Mouse (Mus musculus) spleen, postnatal 10 days (tissue): ENCODE results near the gene Pias4.
A peak's percentile ranks its signal among the peaks of the same experiment; 100 is the strongest.

Experiments used
- DNase-seq, 2 experiments: peaks; one replicate each; pipeline ENCODE4 v3.0.0; 2021 to 2022; ENCODE audit warnings: low spot score in 2 of 2

Pias4 gene

DNA sequence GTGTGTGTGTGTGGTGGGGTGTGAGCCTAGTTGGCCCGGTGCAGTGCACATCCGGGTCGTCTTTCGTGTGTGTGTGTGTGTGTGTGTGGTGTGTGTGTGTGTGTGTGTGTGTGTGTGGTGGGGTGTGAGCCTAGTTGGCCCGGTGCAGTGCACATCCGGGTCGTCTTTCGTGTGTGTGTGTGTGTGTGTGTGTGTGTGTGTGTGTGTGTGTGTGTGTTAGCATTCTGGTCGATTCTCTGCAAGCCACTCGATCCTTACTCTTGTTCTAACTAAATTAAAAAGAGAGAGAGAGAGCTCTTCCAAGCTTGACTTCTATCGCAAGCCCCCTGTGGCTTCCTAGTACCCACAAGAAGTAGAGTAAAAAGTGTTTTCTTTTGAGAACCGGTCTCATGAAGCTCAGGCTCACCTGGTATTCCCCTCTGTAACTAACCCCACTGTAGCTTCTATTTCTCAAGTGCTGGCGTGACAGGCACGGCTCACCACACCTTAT is 1.7 kb upstream of the Pias4 start:
- peak in 1 of 2 experiments; percentile 53 for DNase-seq

DNA sequence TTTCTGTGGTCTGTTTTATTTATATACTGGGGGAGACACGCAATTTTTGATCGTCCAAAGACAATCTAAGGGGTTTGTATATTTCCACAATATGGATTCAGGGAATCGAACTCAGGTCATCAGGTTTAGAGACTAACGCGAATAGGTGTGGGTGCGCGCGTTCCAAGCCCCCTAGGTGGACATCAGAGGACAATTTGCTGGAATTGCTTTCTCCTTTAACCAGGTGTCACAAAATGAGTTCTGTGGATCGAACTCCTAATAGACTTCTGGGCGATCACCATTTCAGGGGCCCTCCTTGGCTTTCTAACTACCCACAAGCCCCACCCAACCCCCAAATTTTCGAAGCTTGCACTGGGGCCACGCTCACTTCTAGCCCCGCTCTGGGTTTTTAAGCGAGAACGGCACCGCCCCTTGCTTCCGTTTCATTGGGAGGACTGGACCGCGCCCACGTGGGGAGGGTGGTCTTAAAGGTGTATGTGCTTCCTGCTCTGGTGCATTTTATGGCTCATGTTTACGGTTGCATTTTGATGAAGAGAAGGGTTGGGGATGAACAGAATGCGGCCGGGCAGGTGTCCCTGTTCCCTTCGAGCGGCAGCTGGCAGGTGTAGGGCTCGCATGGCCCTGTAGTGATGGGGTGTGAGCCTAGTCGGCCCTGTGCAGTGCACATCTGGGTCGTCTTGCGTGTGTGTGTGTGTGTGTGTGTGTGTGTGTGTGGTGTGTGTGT is 960 bp upstream of the Pias4 start:
- DNase-seq: peak; percentile 79 to 92

DNA sequence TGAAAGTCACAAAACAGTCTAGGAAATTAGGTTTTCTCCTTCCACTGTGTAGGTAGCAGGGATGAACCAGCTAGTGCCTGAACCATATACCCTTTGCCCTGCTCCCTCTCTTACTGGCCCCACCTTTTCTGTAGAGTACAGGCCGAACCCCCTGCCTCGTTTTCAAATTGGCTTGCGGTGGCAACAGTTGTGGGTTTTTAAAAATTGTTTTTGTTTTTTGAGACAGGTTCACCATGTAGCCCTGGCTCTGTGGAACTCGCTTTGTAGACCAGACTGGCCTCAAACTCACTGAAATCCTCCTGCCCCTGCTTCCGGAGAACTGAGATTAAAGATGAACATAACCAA is 336 bp upstream of the Pias4 start:
- DNase-seq: no peak

GRCm38 (mm10) chr10:81165118-81165517 is 2.6 kb downstream of the Pias4 start:
- no peak for DNase-seq

DNA sequence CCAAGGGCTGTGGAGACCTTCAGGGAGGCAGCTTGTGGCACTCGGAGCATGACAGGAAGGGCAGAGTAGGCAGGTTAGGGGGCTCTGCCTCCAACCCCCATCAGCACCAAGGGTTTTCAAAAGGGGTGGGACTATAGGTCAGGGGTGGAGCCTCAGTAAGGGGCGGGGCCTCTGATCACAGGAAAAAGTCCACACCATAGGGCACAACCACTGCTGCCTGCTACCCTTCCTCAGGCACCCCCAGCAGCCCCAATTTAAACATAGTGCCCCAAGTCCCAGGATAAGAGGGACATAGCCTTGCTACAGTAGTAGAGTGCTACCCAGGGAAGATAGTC is 5.4 kb downstream of the Pias4 start:
- DNase-seq: peak in 1 of 2 experiments; percentile 74

GRCm38 (mm10) chr10:81161602-81162317 is 6.0 kb downstream of the Pias4 start:
- DNase-seq: peak in 1 of 2 experiments; percentile 88

- no peak for DNase-seq
These were observed 13.0 kb downstream of the Pias4 start for GRCm38 (mm10) chr10:81154736-81155135.

GRCm38 (mm10) chr10:81154313-81154712 is 13.4 kb downstream of the Pias4 start:
- DNase-seq: no peak

DNA sequence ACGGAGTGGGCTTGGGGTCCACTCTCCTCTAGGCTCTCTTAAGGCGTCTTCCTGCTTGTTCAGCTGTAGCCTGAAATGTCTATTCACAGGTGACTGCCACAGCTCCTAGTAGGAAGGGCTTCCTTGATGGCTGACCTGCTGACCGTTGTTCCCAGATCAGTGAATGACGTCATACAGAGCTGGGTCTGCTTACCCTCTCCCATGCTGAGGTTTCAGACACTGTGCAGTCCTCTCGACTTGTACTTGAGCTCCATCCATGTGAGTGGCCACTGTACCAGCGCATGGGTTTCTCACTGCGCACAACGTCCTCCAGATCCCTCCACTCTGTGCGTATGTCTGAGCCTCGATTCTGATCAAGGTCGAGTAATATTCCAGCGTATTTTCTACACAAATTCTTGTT is 15.1 kb downstream of the Pias4 start:
- DNase-seq: no peak

DNA sequence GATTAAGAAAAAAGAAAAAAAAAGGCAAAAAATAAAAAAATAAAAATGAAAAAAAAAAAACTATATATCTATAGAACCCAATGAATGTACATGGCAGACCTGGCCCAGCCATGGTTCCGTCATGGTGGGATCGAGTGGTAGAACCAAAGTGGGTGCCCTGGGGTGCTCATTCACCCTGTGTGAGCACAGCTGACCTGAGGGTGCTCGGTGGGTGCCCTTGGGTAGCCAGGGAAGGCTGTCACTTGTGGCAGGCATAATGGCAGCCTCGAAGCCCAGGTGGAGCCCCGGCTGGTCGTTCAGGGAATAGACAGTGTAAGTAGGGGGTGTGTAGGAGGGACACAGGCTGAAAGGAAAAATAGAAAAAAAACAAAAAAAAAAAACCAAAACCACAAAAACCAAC is 16.5 kb downstream of the Pias4 start:
- no peak for DNase-seq

- no peak for DNase-seq
These were observed 21.4 kb downstream of the Pias4 start for GRCm38 (mm10) chr10:81146296-81146695.

GRCm38 (mm10) chr10:81145778-81146177 is 21.9 kb downstream of the Pias4 start:
- no peak for DNase-seq

DNA sequence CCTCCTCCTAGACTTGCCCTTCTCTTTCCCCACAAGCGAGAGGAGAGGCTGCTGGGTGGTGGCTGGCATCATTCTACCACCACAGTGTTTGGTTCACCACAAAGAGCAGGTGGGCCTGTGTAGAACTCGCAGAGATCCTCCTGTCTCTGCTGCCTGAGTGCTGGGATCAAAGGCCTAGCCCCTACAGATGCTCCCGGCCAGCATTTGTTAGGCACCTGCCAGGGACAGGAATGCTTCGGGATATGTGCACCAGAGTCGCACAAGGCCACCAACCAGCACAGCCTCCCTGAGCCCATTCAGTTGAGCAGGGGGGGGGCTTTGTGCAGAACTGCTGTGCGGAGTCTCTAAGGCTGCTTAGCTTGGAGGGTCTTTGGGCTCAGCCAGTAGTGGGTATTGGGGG is 22.4 kb downstream of the Pias4 start:
- no peak for DNase-seq

- DNase-seq: no peak
These were observed 23.1 kb downstream of the Pias4 start for GRCm38 (mm10) chr10:81144667-81145066.

DNA sequence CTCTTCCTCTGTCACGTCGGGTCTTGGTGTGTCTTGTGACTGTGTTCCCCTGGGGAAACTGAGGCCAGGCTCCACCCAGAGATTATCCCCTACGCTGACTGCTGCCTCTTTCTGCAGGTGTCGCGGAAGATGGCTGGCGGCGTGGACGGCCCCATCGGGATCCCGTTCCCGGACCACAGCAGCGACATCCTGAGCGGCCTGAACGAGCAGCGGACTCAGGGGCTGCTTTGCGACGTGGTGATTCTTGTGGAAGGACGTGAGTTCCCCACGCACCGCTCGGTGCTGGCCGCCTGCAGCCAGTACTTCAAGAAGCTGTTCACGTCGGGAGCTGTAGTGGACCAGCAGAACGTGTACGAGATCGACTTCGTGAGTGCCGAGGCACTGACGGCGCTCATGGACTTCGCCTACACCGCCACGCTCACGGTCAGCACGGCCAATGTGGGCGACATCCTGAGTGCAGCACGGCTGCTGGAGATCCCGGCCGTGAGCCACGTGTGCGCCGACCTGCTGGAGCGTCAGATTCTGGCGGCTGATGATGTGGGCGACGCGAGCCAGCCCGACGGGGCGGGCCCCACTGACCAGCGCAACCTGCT is 23.8 kb downstream of the Pias4 start:
- no peak for DNase-seq

- peak in 1 of 2 experiments; percentile 30 for DNase-seq
These were observed 24.5 kb downstream of the Pias4 start for GRCm38 (mm10) chr10:81143157-81143633.

DNA sequence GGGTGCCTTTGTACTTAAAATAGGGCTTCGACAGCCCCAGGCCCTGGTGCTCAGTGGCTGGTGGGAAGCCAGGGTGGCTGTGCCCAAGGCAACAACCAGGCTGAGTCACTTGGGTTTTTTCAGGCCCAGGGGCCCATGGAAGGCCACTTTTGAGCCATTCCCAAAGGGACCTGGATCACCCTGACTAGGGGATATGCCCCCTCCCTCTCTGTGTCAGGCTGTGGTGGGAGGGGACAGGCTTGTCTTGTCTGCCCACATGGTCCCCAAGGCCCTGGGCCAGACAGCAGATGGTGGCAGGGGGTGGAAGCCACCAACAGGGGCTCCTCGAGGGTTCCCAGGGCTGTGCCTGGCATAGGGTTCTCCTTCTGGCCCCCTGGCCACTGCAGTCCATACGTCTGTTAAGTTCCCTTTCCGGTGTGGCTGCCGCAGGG is 25.2 kb downstream of the Pias4 start:
- DNase-seq: no peak

- no peak for DNase-seq
These were observed 26.1 kb downstream of the Pias4 start for GRCm38 (mm10) chr10:81141455-81142210.

DNA sequence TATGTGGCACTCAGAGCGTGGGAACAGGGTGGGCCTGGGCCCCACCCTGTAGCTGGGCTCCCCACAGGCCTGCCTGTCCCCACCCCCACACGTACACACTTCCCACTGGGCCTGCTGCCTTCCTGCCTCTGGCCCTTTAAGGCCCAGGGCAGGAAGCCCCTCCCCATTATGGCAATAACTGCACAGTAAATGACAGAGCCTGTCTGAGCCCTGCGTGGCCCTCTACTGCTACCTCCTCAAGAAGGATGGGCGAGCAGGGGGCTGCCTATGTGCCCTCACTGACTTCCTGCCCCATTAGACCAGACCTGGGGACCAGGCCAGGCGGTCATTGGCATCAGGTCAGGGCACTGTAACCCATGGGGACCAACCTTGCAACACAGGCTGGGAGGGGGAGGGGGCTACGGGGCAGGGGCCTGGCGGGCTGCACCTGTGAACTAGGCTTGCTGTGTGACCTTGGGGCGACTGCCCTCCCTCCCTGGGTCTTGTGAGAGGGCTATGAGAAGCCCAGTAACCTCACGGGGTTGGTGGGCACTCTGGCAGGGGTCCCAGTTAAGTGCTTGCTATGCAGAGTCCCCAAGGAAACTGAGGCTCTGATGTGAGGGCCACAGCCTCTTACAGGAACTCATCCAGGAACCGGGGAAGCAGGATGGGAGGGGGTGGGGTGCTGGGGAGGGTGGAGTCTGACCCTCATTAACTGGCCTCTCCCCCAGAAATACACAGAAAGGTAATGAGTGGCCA is 26.8 kb downstream of the Pias4 start:
- no peak for DNase-seq

- DNase-seq: no peak
These were observed 27.7 kb downstream of the Pias4 start for GRCm38 (mm10) chr10:81140005-81140404.

- DNase-seq: no peak
These were observed 28.2 kb downstream of the Pias4 start for GRCm38 (mm10) chr10:81139529-81139846.
